Mouse (Mus musculus) layer of hippocampus, postnatal 10 days (tissue): ENCODE data around the gene Col4a3bp. TPM values are rescaled to one million over a fixed set of nuclear protein-coding genes. Genes with fewer than 3 reads are reported as not detected.

Experiments used
- DNase-seq, 2 experiments: peaks; one replicate each; pipeline ENCODE4 v3.0.0; 2021; ENCODE audit warnings: low spot score in 2 of 2
- total RNA-seq, 2 experiments: library from RNA; stranded (reverse); gene quantifications; 2 replicates each; pipeline ENCODE4 v1.2.3; 2021

Gene Col4a3bp
- total RNA-seq, 2 experiments from 2014 or later, result 59.4 to 60.0 TPM

GRCm38 (mm10) chr13:96684779-96685178 lies 142.4 kb downstream of the Col4a3bp start:
- no peak for DNase-seq

GRCm38 (mm10) chr13:96687261-96687660 lies 144.8 kb downstream of the Col4a3bp start:
- DNase-seq, result no peak

Other genes starting within 250 kb of the Col4a3bp start
- gene Poc5, start 154.3 kb upstream of the Col4a3bp start, total RNA-seq, result 10 to 100 TPM; 31.5 to 36.7 TPM
- gene Ankdd1b, start 71.4 kb upstream of the Col4a3bp start, total RNA-seq, result under 1 TPM in 1 of 2 experiments, not detected in 1; 0.18 TPM
- gene Gm17622, start 51.9 kb upstream of the Col4a3bp start, total RNA-seq, result not detected
- gene Polk, start within 50 bp of the Col4a3bp start, total RNA-seq, result 10 to 100 TPM in 1 of 2 experiments, 1 to 10 TPM in 1; 9.8 to 10.2 TPM
- gene Hmgcr, start 128.3 kb downstream of the Col4a3bp start, total RNA-seq, result 100 to 1,000 TPM; 268 to 334 TPM
- gene Ankrd31, start 205.7 kb downstream of the Col4a3bp start, total RNA-seq, result under 1 TPM; 0.18 to 0.66 TPM